Mouse (Mus musculus): ENCODE measurements around the gene Serpina3i. TPM values are rescaled to one million over a fixed set of nuclear protein-coding genes. Genes with fewer than 3 reads are reported as not detected.

The Serpina3i gene
- polyA plus RNA-seq, 1 experiment, result not detected

DNA sequence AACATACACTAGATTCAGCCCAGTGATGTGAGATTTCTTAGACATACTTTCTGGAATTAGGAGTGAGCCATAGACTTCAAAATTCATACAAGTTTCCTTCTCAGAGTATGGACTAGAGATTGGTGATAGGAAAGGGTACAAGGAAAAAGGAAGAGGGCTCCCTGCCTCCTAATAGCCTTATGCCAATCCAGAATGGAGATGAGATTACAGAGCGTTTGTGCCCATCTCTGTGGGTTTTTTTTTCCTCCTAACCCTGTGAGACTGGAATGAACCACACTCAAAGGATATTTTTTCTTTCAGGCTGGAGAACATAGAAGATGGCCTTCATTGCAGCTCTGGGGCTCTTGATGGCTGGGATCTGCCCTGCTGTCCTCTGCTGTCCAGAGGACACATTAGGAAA lies 51.3 kb downstream of the Serpina3i start, which contains the start of gene Serpina3j:
Serpina3j (plus strand) TSS at position 301 of the 400 bp plus-strand sequence.
- TF ChIP-seq USF1 (IDR thresholded peaks at IDR 0.05; ENCODE audit: low read depth), result no peak
- TF ChIP-seq TCF12 (IDR thresholded peaks at IDR 0.05; ENCODE audit: insufficient read depth, poor library complexity, severe bottlenecking), result no peak
- TF ChIP-seq POLR2AphosphoS2 (IDR thresholded peaks at IDR 0.05; ENCODE audit: insufficient read length, low read depth), result no peak
- no peak for TF ChIP-seq SRF (IDR thresholded peaks at IDR 0.05; ENCODE audit: control insufficient read depth, insufficient read length, low read depth)
- no peak for TF ChIP-seq MYOD1 (IDR thresholded peaks at IDR 0.05; ENCODE audit: control insufficient read depth in 1 of 3, insufficient read length in 2 of 3, low read depth in 2 of 3)
- no peak for TF ChIP-seq REST (IDR thresholded peaks at IDR 0.05; ENCODE audit: insufficient read depth, insufficient read length)
- TF ChIP-seq MAX (IDR thresholded peaks at IDR 0.05; ENCODE audit: low read depth), result no peak
- no peak for TF ChIP-seq MYOG (IDR thresholded peaks at IDR 0.05; ENCODE audit: control insufficient read depth in 1 of 3, insufficient read depth in 1 of 3, insufficient read length in 2 of 3, low read depth in 2 of 3)
- no peak for TF ChIP-seq POLR2A (IDR thresholded peaks at IDR 0.05; ENCODE audit: insufficient read length, low read depth)
- no peak for TF ChIP-seq TCF3 (IDR thresholded peaks at IDR 0.05; ENCODE audit: insufficient read length, low read depth)
- no peak for TF ChIP-seq E2F4 (IDR thresholded peaks at IDR 0.05; ENCODE audit: insufficient read depth)
- no peak for TF ChIP-seq CEBPB (IDR thresholded peaks at IDR 0.05; ENCODE audit: insufficient read depth, poor library complexity, severe bottlenecking)
- no peak within 1 kb of the TSS for H3K4me2 ChIP-seq (ENCODE audit: low read depth)
- H3ac ChIP-seq (ENCODE audit: control insufficient read depth, insufficient read length), result no peak within 1 kb of the TSS
- H3K79me2 ChIP-seq (ENCODE audit: control insufficient read depth, insufficient read depth), result no peaks in the 10 kb centered on the region
- no peaks in the 10 kb centered on the region for H3K27me3 ChIP-seq (ENCODE audit: control insufficient read depth, insufficient read depth, insufficient read length)
- no peak within 1 kb of the TSS for H3K4me3 ChIP-seq
- H3K36me3 ChIP-seq (ENCODE audit: control insufficient read depth, insufficient read depth), result no peaks in the 10 kb centered on the region

Other genes starting within 250 kb of the Serpina3i start
- 0.14 TPM for gene Serpina9, start 249.4 kb upstream of the Serpina3i start, polyA plus RNA-seq (2012; fragmentation: generic; extraction: Trizol)
- 0.16 TPM for gene Serpina12, start 218.7 kb upstream of the Serpina3i start, polyA plus RNA-seq (2012; fragmentation: generic; extraction: Trizol)
- not detected for gene Serpina5, start 162.0 kb upstream of the Serpina3i start, polyA plus RNA-seq (2012; fragmentation: generic; extraction: Trizol)
- not detected for gene Serpina3a, start 150.4 kb upstream of the Serpina3i start, polyA plus RNA-seq (2012; fragmentation: generic; extraction: Trizol)
- gene Serpina3b, start 135.1 kb upstream of the Serpina3i start, polyA plus RNA-seq (2012; fragmentation: generic; extraction: Trizol), result not detected
- gene Serpina3c, start 109.3 kb upstream of the Serpina3i start, polyA plus RNA-seq (2012; fragmentation: generic; extraction: Trizol), result not detected
- not detected for gene Serpina3f, start 48.6 kb upstream of the Serpina3i start, polyA plus RNA-seq (2012; fragmentation: generic; extraction: Trizol)
- gene Serpina3g, start 26.9 kb upstream of the Serpina3i start, polyA plus RNA-seq (2012; fragmentation: generic; extraction: Trizol), result 0.05 TPM
- gene Serpina3j, start 51.4 kb downstream of the Serpina3i start, polyA plus RNA-seq (2012; fragmentation: generic; extraction: Trizol), result not detected
- not detected for gene Serpina3k, start 75.4 kb downstream of the Serpina3i start, polyA plus RNA-seq (2012; fragmentation: generic; extraction: Trizol)
- gene Serpina3m, start 75.4 kb downstream of the Serpina3i start, polyA plus RNA-seq (2012; fragmentation: generic; extraction: Trizol), result not detected
- gene Serpina3n, start 143.6 kb downstream of the Serpina3i start, polyA plus RNA-seq (2012; fragmentation: generic; extraction: Trizol), result 0.05 TPM
- gene Gsc, start 210.2 kb downstream of the Serpina3i start, polyA plus RNA-seq (2012; fragmentation: generic; extraction: Trizol), result not detected